Mouse (Mus musculus) lung, adult 2 months (tissue): ENCODE results near the gene Ubiad1. TPM values are rescaled to one million over a fixed set of nuclear protein-coding genes. Genes with fewer than 3 reads are reported as not detected.

Experiments used
- DNase-seq: peaks from one replicate; pipeline ENCODE4 v3.0.0; 2022
- H3K4me1 ChIP-seq: fragments of 200-500 bp; 2 replicates; pipeline ENCODE4 v1.6.1; 2011; ENCODE audit warnings: low read length; ENCODE audit not compliant: control insufficient read depth, insufficient read depth
- H3K4me3 ChIP-seq: fragments of 200-500 bp; replicated peaks from 2 replicates; pipeline ENCODE3; 2011; ENCODE audit warnings: low read depth, mild to moderate bottlenecking, control low read depth, low read length; ENCODE audit errors: extremely low read depth
- CTCF ChIP-seq: fragments of 200-500 bp; IDR thresholded peaks from 2 replicates; pipeline ENCODE4 v1.5.1; 2011; ENCODE audit warnings: mild to moderate bottlenecking, low read length, control low read depth; ENCODE audit not compliant: insufficient read depth
- POLR2A ChIP-seq: fragments of 200-500 bp; IDR thresholded peaks from 2 replicates; pipeline ENCODE4 v1.6.1; 2011; ENCODE audit warnings: low read depth, mild to moderate bottlenecking, control low read depth, low read length, borderline replicate concordance; ENCODE audit errors: extremely low read depth
- WGBS: fragments of 180-500 bp; shearing (Covaris S2); methylation state at CpG from one replicate; pipeline ENCODE4 v1.1.7; 2018; 5-methylcytosine and 5-hydroxymethylcytosine counted together
- polyA plus RNA-seq: library from polyadenylated mRNA; depleted of rRNA; stranded (reverse); fragments of >200 nt; gene quantifications from 2 replicates; pipeline ENCODE4 v1.2.3, GENCODE M21; 2012

The Ubiad1 gene
- polyA plus RNA-seq, 1 experiment: 13.6 TPM

DNA sequence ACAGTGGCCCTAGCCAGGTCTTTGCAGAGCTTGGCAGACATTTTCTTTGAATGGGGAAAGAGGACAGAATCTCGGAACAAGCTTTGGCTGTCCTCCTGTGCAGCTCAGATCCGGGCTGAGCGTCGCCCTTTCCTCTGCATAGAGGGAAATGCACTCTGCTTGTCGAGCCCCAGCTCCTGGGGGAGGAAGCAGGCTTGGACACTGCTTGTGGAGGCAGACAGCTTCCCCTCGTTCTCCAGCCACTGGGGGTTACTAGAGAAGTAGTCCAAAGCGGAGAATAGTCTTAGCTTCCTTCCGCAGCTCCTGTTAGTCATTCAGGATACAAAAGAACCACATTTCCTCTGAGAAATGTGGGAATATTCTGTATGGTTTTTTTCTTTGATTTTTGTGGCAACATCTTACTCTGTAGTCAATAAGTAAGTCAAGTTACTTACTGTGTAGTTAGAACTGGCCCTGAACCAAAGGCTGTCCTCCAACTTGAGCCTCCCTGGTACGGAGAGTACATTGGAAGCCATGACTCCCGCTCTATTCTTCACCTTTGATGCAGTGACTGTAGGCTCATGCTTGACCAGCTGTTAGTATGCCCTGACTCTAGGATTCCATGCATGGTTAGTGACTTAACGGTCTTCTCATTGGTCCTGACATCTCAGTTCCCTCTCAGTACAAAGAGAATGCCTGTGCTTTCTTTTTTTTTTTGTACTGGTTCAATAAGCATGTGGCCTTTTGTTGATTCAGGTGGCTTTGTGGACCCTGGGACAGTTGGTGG, 25.1 kb upstream of the Ubiad1 start:
- no peak for TF ChIP-seq CTCF
- TF ChIP-seq POLR2A: no peak
- DNase-seq: no peak

DNA sequence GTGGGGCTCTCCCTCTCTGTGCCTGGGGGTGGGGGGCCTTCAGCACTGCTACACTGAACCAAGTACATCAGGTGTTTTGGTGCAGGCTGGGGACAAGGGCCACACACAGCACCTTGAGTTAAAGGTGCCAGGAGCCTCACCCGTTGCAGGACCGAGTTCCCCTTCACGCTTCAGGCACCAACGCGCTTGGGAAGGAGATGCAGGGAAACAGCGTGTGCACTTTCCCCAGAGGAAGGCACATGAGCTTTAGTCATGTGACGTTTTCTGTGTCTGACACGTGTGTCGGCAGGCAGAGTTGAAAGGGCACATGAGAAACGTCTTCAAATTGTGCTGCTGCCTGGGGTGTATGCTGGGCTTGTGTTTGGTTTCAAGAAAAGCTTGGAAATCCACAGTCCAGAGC, 23.8 kb upstream of the Ubiad1 start:
- no peak for DNase-seq
- no peak for TF ChIP-seq CTCF
- TF ChIP-seq POLR2A: no peak
- Histone ChIP-seq H3K4me1 (no peaks in the 10 kb centered on the region), H3K4me3 (no peak overlapping the region)
- 92% methylated on average over 10 of the region's 10 CpGs for WGBS

More for the DNA sequence above, 25.1 kb upstream of the Ubiad1 start:
- Histone ChIP-seq H3K4me1 (no peaks in the 10 kb centered on the region), H3K4me3 (no peak overlapping the region)
- WGBS: 88% methylated on average over 11 of the region's 11 CpGs

DNA sequence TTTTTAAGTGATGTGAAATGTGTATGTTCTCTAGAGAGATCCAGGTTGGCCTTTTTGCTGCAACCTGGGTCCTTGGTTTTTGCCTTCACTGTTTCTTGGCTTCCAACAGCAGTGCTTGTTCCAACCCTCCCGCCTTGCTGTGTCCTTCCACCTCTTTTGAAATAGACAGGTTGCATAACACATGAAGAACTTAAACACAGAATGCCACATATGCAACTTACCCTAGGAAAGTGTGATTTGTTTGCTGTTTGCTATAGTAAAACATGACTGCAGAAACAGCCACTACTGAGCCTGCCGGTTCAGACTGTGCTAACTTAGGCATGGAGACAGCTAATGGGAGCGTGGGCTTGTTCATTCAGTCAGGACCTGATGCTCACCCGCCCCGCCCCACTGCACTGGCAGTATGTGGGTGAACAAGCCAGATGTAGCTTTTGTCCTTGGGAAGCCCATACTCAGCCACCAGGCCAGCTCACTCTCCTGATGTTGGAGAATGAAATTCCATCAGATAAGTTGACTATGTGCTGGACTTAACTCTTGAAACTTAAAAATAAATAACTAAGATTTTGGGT, 22.0 kb upstream of the Ubiad1 start:
- Histone ChIP-seq H3K4me1 (no peaks in the 10 kb centered on the region), H3K4me3 (no peak overlapping the region)
- WGBS: 85% methylated on average over 5 of the region's 5 CpGs
- TF ChIP-seq CTCF (no peak), POLR2A (no peak)
- no peak for DNase-seq

DNA sequence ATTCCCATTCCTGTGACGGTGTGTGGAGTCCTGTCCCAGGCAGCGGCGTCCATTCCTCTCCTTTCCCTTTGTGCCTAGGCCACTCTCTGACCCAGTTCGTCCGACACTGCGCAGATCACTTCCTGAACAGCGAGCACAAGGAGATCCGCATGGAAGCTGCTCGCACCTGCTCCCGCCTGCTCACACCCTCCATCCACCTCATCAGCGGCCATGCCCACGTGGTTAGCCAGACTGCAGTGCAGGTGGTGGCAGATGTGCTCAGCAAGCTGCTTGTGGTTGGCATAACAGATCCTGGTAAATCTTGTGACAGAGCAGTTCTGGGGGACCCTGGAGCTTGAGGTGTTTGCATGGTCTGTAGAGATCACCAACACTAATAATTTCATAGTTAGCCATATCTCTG, 20.3 kb upstream of the Ubiad1 start:
- WGBS: 93% methylated on average over 12 of the region's 12 CpGs
- DNase-seq: no peak
- no peaks in the 10 kb centered on the region for H3K4me1 ChIP-seq
- no peak overlapping the region for H3K4me3 ChIP-seq
- TF ChIP-seq CTCF (no peak), POLR2A (no peak)

DNA sequence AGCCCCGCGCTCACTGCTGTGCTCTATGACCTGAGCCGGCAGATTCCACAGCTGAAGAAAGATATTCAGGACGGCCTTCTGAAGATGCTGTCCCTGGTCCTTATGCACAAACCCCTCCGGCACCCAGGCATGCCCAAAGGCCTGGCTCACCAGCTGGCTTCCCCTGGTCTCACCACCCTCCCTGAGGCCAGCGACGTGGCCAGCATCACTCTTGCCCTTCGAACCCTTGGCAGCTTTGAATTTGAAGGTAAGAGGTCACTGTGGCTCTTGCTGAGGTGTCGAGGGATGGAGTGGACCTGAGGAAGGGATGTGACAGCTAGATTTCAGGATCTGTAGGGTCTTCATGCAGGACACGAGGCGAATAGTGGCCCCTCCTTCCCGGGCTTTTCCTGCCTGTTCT, 19.7 kb upstream of the Ubiad1 start:
- H3K4me3 ChIP-seq: no peak overlapping the region
- WGBS: 91% methylated on average over 12 of the region's 12 CpGs

DNA sequence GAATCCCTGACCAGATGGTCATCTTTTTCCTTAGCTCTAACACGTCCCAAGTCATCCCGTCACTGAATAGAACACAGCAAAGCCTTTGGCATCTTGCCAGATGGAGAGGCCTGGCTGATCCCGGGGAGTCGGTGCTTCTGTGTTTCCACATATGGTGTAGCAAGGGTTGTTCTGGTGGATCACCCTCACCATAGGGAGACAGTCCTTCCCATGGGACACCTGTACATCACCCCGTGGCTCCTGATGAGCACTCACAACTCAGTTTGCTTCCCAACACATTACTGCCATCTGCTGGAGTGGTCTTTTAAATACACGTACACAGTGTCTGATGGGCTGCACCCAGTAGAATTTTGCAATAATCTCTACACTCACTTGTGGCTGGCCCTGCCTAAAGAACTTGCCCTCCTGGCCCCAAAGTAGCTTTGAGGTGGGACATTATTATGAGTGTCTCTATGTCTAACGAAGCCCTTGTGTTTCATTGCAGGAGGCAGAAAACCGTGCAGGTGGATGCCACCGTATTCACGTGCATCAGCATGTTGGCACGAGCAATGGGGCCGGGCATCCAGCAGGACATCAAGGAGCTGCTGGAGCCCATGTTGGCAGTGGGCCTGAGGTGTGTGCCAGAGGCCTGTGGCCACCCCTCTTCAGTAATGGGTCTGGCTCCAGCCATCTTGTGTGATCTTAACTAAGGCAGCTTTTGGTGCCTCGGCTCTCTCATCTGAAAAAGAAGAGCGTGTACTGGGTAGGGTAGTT, 18.8 kb upstream of the Ubiad1 start:
- no peaks in the 10 kb centered on the region for H3K4me1 ChIP-seq
- H3K4me3 ChIP-seq: no peak overlapping the region
- TF ChIP-seq POLR2A (no peak), CTCF (no peak)
- 72% methylated on average over 14 of the region's 14 CpGs for WGBS
- DNase-seq: peak; percentile 22

More for the DNA sequence above, 19.7 kb upstream of the Ubiad1 start:
- TF ChIP-seq CTCF (no peak), POLR2A (no peak)
- no peaks in the 10 kb centered on the region for H3K4me1 ChIP-seq
- no peak for DNase-seq

DNA sequence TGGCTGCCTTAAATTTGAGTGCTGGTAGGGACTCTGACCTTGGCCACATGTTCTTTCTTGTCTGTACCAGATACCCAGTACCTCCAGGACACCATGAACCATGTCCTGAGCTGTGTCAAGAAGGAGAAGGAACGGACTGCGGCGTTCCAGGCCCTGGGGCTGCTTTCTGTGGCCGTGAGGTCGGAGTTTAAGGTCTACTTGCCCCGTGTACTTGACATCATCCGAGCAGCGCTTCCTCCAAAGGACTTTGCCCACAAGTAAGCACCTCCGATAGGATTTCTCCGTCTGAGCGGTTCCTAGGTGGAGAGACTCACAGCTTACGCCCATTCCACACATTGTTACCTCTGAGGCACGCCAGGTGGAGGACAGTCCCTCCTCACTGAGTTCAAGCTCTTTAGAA, 18.1 kb upstream of the Ubiad1 start:
- 92% methylated on average over 13 of the region's 13 CpGs for WGBS
- Histone ChIP-seq H3K4me1 (no peaks in the 10 kb centered on the region), H3K4me3 (no peak overlapping the region)
- DNase-seq: no peak
- TF ChIP-seq CTCF (no peak), POLR2A (no peak)

DNA sequence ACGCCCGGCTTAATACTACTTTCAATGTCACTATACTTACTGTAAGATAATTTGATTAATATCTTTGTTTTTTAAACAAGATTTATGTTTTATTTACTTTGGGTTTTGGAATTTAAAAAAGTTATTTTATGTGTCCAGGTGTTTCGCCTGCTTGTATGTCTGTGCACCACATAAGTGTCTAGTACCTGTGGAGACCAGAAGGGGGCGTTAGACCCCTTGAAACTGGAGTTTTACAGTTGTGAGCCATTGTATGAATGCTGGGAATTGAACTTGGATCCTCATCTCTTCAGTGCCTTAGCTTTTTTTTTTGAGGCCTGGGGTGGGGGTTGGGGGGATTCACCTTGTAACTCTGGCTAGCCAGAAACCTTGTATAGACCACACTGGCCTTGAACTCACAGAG, 17.2 kb upstream of the Ubiad1 start:
- Histone ChIP-seq H3K4me1 (no peaks in the 10 kb centered on the region), H3K4me3 (no peak overlapping the region)
- no peak for TF ChIP-seq CTCF
- TF ChIP-seq POLR2A: no peak
- WGBS: 87% methylated on average over 4 of the region's 4 CpGs
- DNase-seq: no peak

DNA sequence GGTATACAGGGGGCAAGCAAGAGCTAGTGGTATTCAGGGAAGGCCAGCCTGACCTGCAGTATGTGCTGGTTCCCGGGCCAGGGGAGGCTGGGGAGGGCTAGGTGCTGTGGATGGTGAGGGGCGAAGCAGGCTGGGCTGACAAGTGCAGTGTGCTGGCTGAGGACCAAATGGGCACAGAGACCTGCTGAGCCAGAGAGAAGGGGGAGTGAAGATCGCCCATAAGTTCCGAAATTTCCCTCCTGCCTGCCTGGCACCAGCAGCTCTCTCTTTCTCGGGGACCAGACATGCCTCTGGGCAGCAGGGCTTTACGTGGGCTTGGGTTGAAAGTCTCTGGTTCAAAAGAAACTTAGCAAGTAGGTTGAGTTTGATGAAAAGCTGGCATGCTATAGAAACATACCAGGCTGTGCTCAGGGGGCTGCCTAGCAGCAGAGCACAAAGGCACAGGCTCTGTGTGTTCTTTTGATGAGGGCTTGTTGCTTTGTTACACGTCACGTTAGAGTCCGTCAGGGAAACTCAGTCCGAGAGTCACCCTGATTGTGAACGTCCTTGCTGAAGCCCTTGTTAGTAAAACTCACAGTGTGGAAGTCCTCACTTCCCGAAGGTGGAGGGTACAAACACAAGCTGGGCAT, 16.2 kb upstream of the Ubiad1 start:
- TF ChIP-seq CTCF (no peak), POLR2A (no peak)
- no peak overlapping the region for H3K4me3 ChIP-seq
- H3K4me1 ChIP-seq: no peaks in the 10 kb centered on the region
- DNase-seq: no peak
- WGBS: 90% methylated on average over 12 of the region's 12 CpGs
